Mouse (Mus musculus): ENCODE data around the gene Sla2.
"Not testable (repeated sequence)": the region's sequence is repeated elsewhere in the genome, so short reads cannot be mapped to it uniquely, and the experiment has no call there.

DNA sequence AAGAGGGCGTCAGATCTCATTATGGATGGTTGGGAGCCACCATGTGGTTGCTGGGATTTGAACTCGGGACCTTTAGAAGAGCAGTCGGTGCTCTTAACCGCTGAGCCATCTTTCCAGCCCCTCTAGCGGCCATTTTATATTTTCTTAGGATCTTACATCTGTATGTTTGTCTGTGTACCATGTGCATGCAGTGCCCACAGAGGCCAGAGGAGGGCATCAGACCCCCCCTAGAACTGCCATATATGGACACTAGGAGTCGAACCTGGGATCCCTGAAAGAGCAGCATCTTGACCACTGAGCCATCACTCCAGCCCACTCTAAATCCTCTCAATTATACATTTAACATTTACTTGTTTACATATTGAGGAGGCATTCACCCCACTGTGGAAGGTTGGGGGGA lies 61.9 kb downstream of the Sla2 start:
- TF ChIP-seq CTCF (IDR thresholded peaks at IDR 0.05; ENCODE audit: extremely low read depth, insufficient read depth, insufficient read length, insufficient replicate concordance); POLR2A (IDR thresholded peaks at IDR 0.05; ENCODE audit: low read depth, low read length): not testable (repeated sequence)
